In the genomic region with DNA sequence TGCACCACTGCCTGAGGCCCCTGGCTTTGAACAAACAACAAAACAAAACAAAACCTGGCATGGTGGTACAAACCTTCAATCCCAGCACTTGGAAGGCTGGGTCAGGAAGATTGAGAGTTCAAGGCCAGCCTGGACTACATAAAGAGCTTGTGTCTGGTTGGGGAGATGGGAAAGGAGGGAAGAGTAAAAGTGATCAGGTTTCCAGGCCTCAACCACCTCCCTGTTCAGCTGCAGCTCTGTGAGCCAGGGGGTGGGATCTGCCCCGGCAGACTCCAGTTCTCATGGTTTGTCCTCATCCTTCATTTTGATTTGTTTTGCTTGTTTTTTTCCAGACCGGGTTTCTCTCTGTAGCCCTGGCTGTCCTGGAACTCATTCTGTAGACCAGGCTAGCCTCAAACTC, we compare ENCODE assay signal across 1 mouse cellular context.
TF ChIP-seq lines count a peak whose summit lies in the region.

No protein-coding gene starts in this region.

TF ChIP-seq in MEL, 35 proteins besides CTCF, POLR2A, EP300 and RAD21 (continued from another document):
- no peak for TF ChIP-seq ELF1 (IDR thresholded peaks at IDR 0.05; ENCODE audit: low read depth, low read length)
- no peak for TF ChIP-seq ZNF384 (IDR thresholded peaks at IDR 0.05; ENCODE audit: low read depth, low read length)
- no peak for TF ChIP-seq ZC3H11A (IDR thresholded peaks at IDR 0.05; ENCODE audit: low read depth, low read length)
- no peak for TF ChIP-seq MXI1 (IDR thresholded peaks at IDR 0.05; ENCODE audit: low read depth, low read length)
